Mouse (Mus musculus): ENCODE data around the gene Bpifb9a. TPM values are rescaled to one million over a fixed set of nuclear protein-coding genes. Genes with fewer than 3 reads are reported as not detected.
"Not testable (repeated sequence)": the region's sequence is repeated elsewhere in the genome, so short reads cannot be mapped to it uniquely, and the experiment has no call there.

Gene Bpifb9a
- polyA plus RNA-seq, 1 experiment from 2014 or later, result not detected

- Histone ChIP-seq H3K27ac (no peak overlapping the region), H3K27me3 (ENCODE audit: insufficient read depth, low read length) (no peaks in the 10 kb centered on the region), H3K9ac (ENCODE audit: low read depth, low read length) (no peak overlapping the region), H3K4me3 (replicated peaks; ENCODE audit: low read depth, low read length) (no peak overlapping the region), H3K9me3 (replicated peaks; ENCODE audit: low read length) (no peaks in the 10 kb centered on the region), H3K4me1 (replicated peaks; ENCODE audit: insufficient read depth, low read length) (0 out of 2 replicates have a peak, but pooled peaks cover 9% of the 10 kb centered on the region), H3K36me3 (ENCODE audit: insufficient read depth, low read length) (no peaks in the 10 kb centered on the region), H3K4me2 (ENCODE audit: low read length) (no peak overlapping the region)
- TF ChIP-seq CTCF (IDR thresholded peaks at IDR 0.05; ENCODE audit: low read depth), result no peak
- DNase-seq (ENCODE audit: low spot score) (peak; percentile 77), ATAC-seq (replicated peaks; ENCODE audit: low FRiP score, low read depth) (peak; percentile 70)
- WGBS, result 15% methylated on average over 2 of the region's 2 CpGs
Measured at GRCm38 (mm10) chr2:154223917-154224273, 33.8 kb upstream of the Bpifb9a start.

DNA sequence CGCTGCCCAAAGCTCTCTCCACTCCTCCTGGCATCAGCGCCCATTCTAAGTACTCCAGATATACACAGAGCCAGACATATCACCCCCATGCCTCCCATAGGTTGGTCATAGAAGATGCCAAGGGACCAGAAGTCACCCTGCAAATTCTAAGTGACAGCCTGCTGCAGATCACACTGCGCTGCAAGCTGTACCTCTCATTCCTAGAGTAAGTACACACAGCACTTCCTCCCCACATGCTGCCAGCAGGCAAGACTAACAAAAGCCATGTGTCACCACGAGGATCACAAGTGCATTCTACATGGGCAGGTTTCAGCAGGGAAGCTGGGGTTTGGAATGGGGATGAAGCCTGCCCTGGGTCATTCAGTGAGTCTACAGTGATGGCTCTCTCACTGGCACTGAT, 30.7 kb upstream of the Bpifb9a start:
- WGBS, result 72% methylated on average over 4 of the region's 4 CpGs
- DNase-seq (ENCODE audit: low spot score), result no peak
- Histone ChIP-seq H3K27ac (no peak overlapping the region), H3K9me3 (replicated peaks; ENCODE audit: low read length) (no peaks in the 10 kb centered on the region), H3K9ac (ENCODE audit: low read depth, low read length) (no peak overlapping the region), H3K4me1 (replicated peaks; ENCODE audit: insufficient read depth, low read length) (0 out of 2 replicates have a peak, but pooled peaks cover 9% of the 10 kb centered on the region), H3K4me2 (ENCODE audit: low read length) (no peak overlapping the region), H3K36me3 (ENCODE audit: insufficient read depth, low read length) (no peaks in the 10 kb centered on the region), H3K27me3 (ENCODE audit: insufficient read depth, low read length) (no peaks in the 10 kb centered on the region), H3K4me3 (replicated peaks; ENCODE audit: low read depth, low read length) (no peak overlapping the region)
- no peak for ATAC-seq (replicated peaks; ENCODE audit: low FRiP score, low read depth)
- no peak for TF ChIP-seq CTCF (IDR thresholded peaks at IDR 0.05; ENCODE audit: low read depth)

- no peak for DNase-seq (ENCODE audit: low spot score)
- 86% methylated on average over 5 of the region's 5 CpGs for WGBS
- 0 out of 2 replicates have a peak, but pooled peaks cover 9% of the 10 kb centered on the region for H3K4me1 ChIP-seq (replicated peaks; ENCODE audit: insufficient read depth, low read length)
- no peak overlapping the region for H3K9ac ChIP-seq (ENCODE audit: low read depth, low read length)
- H3K27ac ChIP-seq, result no peak overlapping the region
- no peak for ATAC-seq (replicated peaks; ENCODE audit: low FRiP score, low read depth)
- no peak overlapping the region for H3K4me3 ChIP-seq (replicated peaks; ENCODE audit: low read depth, low read length)
- TF ChIP-seq CTCF (IDR thresholded peaks at IDR 0.05; ENCODE audit: low read depth), result no peak
- H3K27me3 ChIP-seq (ENCODE audit: insufficient read depth, low read length), result no peaks in the 10 kb centered on the region
- no peak overlapping the region for H3K4me2 ChIP-seq (ENCODE audit: low read length)
- H3K36me3 ChIP-seq (ENCODE audit: insufficient read depth, low read length), result no peaks in the 10 kb centered on the region
- no peaks in the 10 kb centered on the region for H3K9me3 ChIP-seq (replicated peaks; ENCODE audit: low read length)
Measured at GRCm38 (mm10) chr2:154227830-154228229, 29.8 kb upstream of the Bpifb9a start.

DNA sequence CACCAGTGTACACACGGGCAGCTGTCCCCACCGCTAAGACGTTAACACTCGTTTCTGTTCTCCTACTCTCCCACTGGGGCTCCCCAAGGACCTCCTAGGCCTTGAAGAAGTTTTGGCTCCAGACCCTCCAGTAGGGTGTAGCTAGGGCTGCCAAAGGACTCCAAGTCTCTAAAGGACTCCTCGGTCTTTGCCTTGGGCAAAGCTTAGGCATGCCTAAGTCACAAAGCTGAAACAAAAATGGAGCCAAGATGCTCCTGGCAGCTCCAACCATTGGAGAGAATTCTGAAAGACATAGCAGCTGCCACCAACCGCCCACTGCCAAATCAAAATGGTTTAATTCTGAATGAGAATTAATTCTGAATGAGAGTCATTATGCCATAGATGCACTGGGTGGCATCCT, 24.2 kb upstream of the Bpifb9a start:
- no peaks in the 10 kb centered on the region for H3K36me3 ChIP-seq (ENCODE audit: insufficient read depth, low read length)
- WGBS, result 94% methylated on average over 6 of the region's 6 CpGs
- ATAC-seq (replicated peaks; ENCODE audit: low FRiP score, low read depth), result no peak

DNA sequence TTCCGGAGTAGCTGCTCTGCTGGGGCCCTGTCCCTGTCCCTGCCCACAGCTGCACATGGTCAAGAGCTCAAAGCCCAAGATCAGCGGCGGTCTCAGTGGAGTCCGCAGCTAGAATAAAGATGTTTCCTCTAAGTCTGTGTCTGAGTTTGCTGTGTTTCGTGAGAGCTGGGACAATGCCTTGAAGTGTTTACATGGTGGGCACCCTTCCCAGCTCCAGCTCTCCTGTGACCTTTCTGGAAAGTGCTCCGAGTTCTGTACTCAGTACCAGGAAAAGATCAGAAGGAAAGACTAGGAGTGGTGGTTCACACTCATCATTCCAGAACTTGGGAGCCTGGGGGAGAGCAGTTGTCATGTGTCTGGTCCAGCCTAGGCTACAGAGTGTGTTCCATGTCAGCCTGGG, 16.9 kb upstream of the Bpifb9a start:
- no peak for TF ChIP-seq CTCF (IDR thresholded peaks at IDR 0.05; ENCODE audit: low read depth)
- Histone ChIP-seq H3K4me1 (replicated peaks; ENCODE audit: insufficient read depth, low read length) (no peaks in the 10 kb centered on the region), H3K9ac (ENCODE audit: low read depth, low read length) (no peak overlapping the region), H3K27ac (no peak overlapping the region), H3K27me3 (ENCODE audit: insufficient read depth, low read length) (no peaks in the 10 kb centered on the region), H3K4me2 (ENCODE audit: low read length) (no peak overlapping the region), H3K36me3 (ENCODE audit: insufficient read depth, low read length) (no peaks in the 10 kb centered on the region), H3K4me3 (replicated peaks; ENCODE audit: low read depth, low read length) (no peak overlapping the region), H3K9me3 (replicated peaks; ENCODE audit: low read length) (no peaks in the 10 kb centered on the region)
- no peak for DNase-seq (ENCODE audit: low spot score)
- WGBS, result 85% methylated on average over 6 of the region's 6 CpGs
- ATAC-seq (replicated peaks; ENCODE audit: low FRiP score, low read depth), result no peak

More for the DNA sequence above, 24.2 kb upstream of the Bpifb9a start:
- no peak for TF ChIP-seq CTCF (IDR thresholded peaks at IDR 0.05; ENCODE audit: low read depth)
- H3K4me1 ChIP-seq (replicated peaks; ENCODE audit: insufficient read depth, low read length), result no peaks in the 10 kb centered on the region
- no peak overlapping the region for H3K9ac ChIP-seq (ENCODE audit: low read depth, low read length)
- H3K9me3 ChIP-seq (replicated peaks; ENCODE audit: low read length), result no peaks in the 10 kb centered on the region
- no peak for DNase-seq (ENCODE audit: low spot score)
- H3K27me3 ChIP-seq (ENCODE audit: insufficient read depth, low read length), result no peaks in the 10 kb centered on the region
- H3K4me2 ChIP-seq (ENCODE audit: low read length), result no peak overlapping the region
- H3K27ac ChIP-seq, result no peak overlapping the region
- no peak overlapping the region for H3K4me3 ChIP-seq (replicated peaks; ENCODE audit: low read depth, low read length)

GRCm38 (mm10) chr2:154242726-154243125, 14.9 kb upstream of the Bpifb9a start:
- not testable (repeated sequence) for H3K27ac ChIP-seq; H3K4me1 ChIP-seq (replicated peaks; ENCODE audit: insufficient read depth, low read length); H3K36me3 ChIP-seq (ENCODE audit: insufficient read depth, low read length); H3K9me3 ChIP-seq (replicated peaks; ENCODE audit: low read length); DNase-seq (ENCODE audit: low spot score); H3K4me3 ChIP-seq (replicated peaks; ENCODE audit: low read depth, low read length); H3K27me3 ChIP-seq (ENCODE audit: insufficient read depth, low read length); ATAC-seq (replicated peaks; ENCODE audit: low FRiP score, low read depth); H3K9ac ChIP-seq (ENCODE audit: low read depth, low read length); H3K4me2 ChIP-seq (ENCODE audit: low read length)
- 94% methylated on average over 11 of the region's 12 CpGs for WGBS

GRCm38 (mm10) chr2:154243356-154244036, 14.2 kb upstream of the Bpifb9a start:
- 86% methylated on average over 10 of the region's 10 CpGs for WGBS
- no peak for TF ChIP-seq CTCF (IDR thresholded peaks at IDR 0.05; ENCODE audit: low read depth)
- Histone ChIP-seq H3K9ac (ENCODE audit: low read depth, low read length) (no peak overlapping the region), H3K27me3 (ENCODE audit: insufficient read depth, low read length) (no peaks in the 10 kb centered on the region), H3K9me3 (replicated peaks; ENCODE audit: low read length) (no peaks in the 10 kb centered on the region), H3K36me3 (ENCODE audit: insufficient read depth, low read length) (no peaks in the 10 kb centered on the region), H3K4me3 (replicated peaks; ENCODE audit: low read depth, low read length) (no peak overlapping the region), H3K4me2 (ENCODE audit: low read length) (no peak overlapping the region), H3K27ac (no peak overlapping the region), H3K4me1 (replicated peaks; ENCODE audit: insufficient read depth, low read length) (no peaks in the 10 kb centered on the region)
- no peak for ATAC-seq (replicated peaks; ENCODE audit: low FRiP score, low read depth)
- DNase-seq (ENCODE audit: low spot score), result no peak
